Mouse (Mus musculus) heart, postnatal 25 days (tissue): ENCODE measurements around the gene Tulp3. TPM values are rescaled to one million over a fixed set of nuclear protein-coding genes. Genes with fewer than 3 reads are reported as not detected.
A peak's percentile ranks its signal among the peaks of the same experiment; 100 is the strongest.
"Not testable (repeated sequence)": the region's sequence is repeated elsewhere in the genome, so short reads cannot be mapped to it uniquely, and the experiment has no call there.

Source experiments
- DNase-seq: peaks from one replicate; pipeline ENCODE4 v3.0.0; 2022; ENCODE audit warnings: low spot score
- intact Hi-C: fragments of 180-260 bp; cut with DNase I; formaldehyde crosslinking; loops from one replicate; pipeline ENCODE4 v1.15.1; 2025
- total RNA-seq, 2 experiments: library from RNA; stranded (reverse); gene quantifications; 2 replicates each; pipeline ENCODE4 v1.2.3; 2021

Tulp3 gene
- total RNA-seq, 2 experiments from 2014 or later: 6.7 to 8.7 TPM

- intact Hi-C loops: loop anchor here (5.0 kb wide), 1 partner anchor 50 kb away; no protein-coding TSS in a partner anchor
- peak; percentile 79 for DNase-seq
Measured at GRCm38 (mm10) chr6:128362381-128363006, 6.8 kb upstream of the Tulp3 start, which contains the start of the genes Rhno1 and Foxm1. Gene Rhno1 (minus strand): TSS chr6:128362911. Gene Foxm1 (plus strand): TSS chr6:128362967.

DNA sequence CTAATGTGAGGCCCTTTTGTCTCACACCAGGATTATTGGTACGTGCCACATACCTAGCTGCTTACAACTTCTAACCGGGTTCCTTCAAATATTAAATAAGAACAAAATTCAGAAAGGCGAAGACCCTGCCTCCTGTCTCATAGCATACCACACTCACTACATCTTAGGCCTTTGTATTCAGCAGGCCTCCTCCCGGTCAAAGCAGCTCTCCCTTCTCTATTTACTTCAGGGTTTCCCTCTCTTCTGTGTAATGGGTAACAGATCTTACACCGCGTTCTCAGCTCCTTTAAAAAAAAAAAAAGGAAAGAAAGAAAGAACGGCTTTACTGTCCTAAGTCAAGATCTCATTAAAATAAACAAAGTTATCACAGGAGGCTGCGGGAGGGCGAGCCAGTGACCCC is 6.2 kb upstream of the Tulp3 start:
- intact Hi-C loops: loop anchor here (5.0 kb wide), 1 partner anchor 50 kb away; no protein-coding TSS in a partner anchor
- DNase-seq: no peak

- intact Hi-C loops: loop anchor here (2.0 kb wide), 1 partner anchor 40 kb away; no protein-coding TSS in a partner anchor
- no peak for DNase-seq
Measured at GRCm38 (mm10) chr6:128358999-128359398, 3.3 kb upstream of the Tulp3 start.

- DNase-seq: no peak
- intact Hi-C loops: no loop called here
Measured at GRCm38 (mm10) chr6:128355201-128355681, 410 bp downstream of the Tulp3 start.

DNA sequence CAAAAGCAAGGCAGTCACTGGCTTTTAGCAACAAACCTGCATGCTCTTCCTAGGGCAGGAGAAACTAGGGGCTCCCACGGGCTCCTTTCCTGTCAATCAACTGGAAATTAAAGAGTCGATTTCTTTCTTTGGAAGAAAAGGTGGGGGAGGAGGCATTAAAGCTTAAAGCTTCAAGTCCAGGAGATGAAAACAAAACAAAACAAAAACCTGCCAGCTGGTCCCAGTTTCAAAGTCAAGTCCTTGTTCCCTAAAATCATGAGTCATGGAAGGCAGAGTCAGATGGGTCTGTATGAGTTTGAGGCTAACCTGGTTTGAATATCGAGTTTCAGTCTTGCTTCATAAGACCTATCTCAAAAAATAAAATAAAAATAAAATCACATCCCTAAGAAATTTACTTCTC is 1.5 kb downstream of the Tulp3 start:
- intact Hi-C loops: no loop called here
- no peak for DNase-seq

GRCm38 (mm10) chr6:128349711-128350110 is 5.9 kb downstream of the Tulp3 start:
- no peak for DNase-seq
- intact Hi-C loops: no loop called here

GRCm38 (mm10) chr6:128346782-128347181 is 8.9 kb downstream of the Tulp3 start:
- intact Hi-C loops: no loop called here
- DNase-seq: no peak

DNA sequence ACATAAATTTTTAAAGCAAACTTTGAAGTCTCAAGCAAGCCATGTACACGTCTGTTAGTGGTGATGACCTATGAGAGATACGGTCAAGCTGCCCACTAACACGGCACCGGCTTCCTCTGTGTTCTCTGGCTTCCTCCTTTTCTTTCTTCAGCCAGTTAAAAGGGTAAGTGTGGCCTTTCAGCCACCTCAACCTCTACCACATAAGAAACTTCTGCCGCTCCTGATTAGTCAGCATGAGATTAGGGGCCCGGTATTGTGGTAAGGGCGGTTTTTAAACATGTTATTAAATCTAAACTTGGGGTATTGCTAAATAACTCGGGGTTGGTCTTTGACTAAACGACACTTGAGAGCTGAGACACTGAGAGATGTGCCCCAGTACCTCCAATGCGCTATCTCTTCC is 10.0 kb downstream of the Tulp3 start:
- intact Hi-C loops: no loop called here
- DNase-seq: no peak

GRCm38 (mm10) chr6:128341956-128342723 is 13.5 kb downstream of the Tulp3 start:
- intact Hi-C loops: no loop called here
- no peak for DNase-seq

GRCm38 (mm10) chr6:128338876-128339275 is 16.8 kb downstream of the Tulp3 start:
- no peak for DNase-seq
- intact Hi-C loops: no loop called here

GRCm38 (mm10) chr6:128337467-128337866 is 18.2 kb downstream of the Tulp3 start:
- intact Hi-C loops: no loop called here
- DNase-seq: no peak

GRCm38 (mm10) chr6:128334397-128335124 is 21.1 kb downstream of the Tulp3 start:
- intact Hi-C loops: no loop called here
- DNase-seq: peak; percentile 9

DNA sequence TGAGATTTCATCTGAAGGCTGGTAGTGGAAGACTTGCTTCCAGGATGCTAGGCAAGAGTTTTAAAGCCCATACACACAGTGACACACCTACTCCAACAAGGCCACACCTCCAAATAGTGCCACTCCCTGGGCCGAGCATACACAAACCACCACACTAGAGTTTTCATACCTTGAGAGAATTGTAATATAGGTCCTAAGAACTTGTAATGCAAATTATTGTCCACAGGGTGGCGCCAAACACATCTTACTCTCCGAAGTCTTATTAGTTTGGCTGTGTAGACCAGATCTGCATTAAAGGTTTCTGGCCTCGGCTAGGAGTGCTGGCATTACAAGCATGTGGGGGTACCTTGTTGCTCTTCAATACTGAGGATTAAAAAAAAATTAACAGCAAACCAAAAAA is 37.3 kb downstream of the Tulp3 start:
- intact Hi-C loops: loop anchor here (1.0 to 5.0 kb wide), 3 partner anchors 40 to 159 kb away; no protein-coding TSS in a partner anchor
- DNase-seq: no peak

DNA sequence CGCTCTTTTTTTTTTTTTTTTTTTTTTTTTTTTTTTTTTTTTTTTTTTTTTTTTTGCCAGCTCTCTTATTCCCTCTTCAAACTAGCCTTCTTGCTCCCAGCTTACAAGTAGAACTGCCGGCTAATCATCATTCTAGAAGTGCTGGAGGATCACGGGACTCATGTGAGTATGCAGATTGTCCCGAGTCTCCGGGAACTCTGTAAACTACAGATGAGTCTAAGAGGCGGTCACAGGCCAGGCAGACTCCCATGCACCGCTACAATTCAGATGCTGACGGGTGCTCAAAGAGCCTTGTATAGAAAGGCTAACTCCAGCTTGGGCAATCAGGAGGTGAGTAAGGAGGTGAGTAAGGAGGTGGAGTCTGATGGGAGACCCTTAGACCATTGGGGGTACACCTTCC is 40.1 kb downstream of the Tulp3 start:
- intact Hi-C loops: loop anchor here (5.0 kb wide), 1 partner anchor 162 kb away; no protein-coding TSS in a partner anchor
- DNase-seq: no peak

- DNase-seq: no peak
- intact Hi-C loops: loop anchor here (5.0 kb wide), 1 partner anchor 163 kb away; no protein-coding TSS in a partner anchor
Measured at GRCm38 (mm10) chr6:128314796-128315195, 40.9 kb downstream of the Tulp3 start.

GRCm38 (mm10) chr6:128308311-128308710 is 47.3 kb downstream of the Tulp3 start:
- intact Hi-C loops: loop anchor here (1.0 to 5.0 kb wide), 2 partner anchors 74 to 106 kb away; no protein-coding TSS in a partner anchor
- DNase-seq: no peak

DNA sequence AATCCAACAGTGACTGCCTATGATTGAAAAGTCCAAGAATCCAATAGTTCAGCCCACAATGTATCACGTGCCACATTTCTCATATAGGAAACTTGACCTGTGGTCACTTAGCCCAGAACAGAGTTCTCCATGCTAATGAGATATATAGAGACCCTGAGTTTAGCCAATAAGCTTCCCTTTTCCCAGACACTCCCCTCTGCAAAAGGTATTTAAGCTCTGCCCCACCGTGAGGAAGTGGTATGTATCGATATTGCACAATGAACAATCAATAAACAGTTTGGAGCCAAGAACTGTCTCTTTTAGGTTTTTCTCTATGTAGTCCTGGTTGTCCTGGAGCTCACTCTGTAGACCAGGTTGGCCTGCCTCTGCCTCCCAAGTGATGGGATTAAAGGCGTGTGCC is 50.9 kb downstream of the Tulp3 start:
- no peak for DNase-seq
- intact Hi-C loops: loop anchor here (5.0 kb wide), 1 partner anchor 102 kb away; no protein-coding TSS in a partner anchor

DNA sequence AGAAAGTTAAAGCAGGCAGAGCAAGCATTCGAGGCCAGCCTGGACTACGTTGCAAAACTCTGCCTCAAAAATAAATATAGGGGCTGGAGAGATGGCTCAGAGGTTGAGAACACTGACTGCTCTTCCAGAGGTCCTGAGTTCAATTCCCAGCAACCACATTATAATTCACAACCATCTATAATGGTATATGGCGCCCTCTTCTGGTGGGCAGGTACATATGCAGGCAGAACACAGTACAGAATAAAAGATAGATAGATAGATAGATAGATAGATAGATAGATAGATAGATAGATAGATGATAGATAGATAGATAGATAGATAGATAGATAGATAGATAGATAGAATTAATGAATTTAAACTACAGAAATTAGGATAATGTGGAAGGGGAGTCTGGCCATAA is 53.0 kb downstream of the Tulp3 start:
- intact Hi-C loops, DNase-seq: not testable (repeated sequence)

DNA sequence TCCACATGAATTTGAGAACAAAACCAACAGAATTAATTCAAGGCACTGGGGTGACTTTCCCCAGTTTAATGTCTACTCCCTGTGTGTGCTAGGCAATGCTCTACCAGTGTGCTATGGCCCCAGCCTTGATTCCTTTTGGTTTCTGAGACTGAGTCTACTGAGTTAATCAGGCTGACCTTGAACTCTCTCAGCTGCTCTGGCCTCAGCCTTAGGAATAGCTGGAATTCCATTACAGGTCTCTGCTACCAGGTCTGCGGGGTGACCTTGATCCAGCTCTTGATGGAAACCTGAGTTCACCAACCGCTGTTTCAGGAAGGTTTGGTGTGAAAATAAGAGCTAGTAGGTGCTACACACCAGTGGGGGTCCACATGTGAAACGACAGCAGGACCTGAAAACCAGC is 53.8 kb downstream of the Tulp3 start:
- intact Hi-C loops: no loop called here
- DNase-seq: no peak

DNA sequence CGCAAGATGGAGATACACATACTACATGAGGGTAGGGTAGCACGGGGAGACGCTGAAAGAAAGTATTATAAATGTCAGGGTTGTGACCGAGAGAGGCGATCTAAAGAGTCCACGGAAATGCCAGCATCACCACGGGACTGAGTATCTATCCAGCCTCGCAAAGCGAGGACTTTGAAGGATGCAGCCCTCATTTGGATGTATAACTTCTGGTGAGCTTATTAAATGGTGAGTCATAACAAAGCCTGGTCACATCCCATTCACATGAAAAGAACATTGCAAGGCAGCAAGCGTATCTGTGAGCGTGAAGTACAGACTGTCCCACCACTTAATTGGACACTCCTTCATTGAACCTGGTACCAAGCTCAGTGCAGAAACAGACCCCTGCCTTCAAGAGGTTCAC is 54.2 kb downstream of the Tulp3 start:
- intact Hi-C loops: no loop called here
- no peak for DNase-seq
